Mouse (Mus musculus): ENCODE results near the gene G6pc.
"Not testable (repeated sequence)": the region's sequence is repeated elsewhere in the genome, so short reads cannot be mapped to it uniquely, and the experiment has no call there.

G6pc gene

DNA sequence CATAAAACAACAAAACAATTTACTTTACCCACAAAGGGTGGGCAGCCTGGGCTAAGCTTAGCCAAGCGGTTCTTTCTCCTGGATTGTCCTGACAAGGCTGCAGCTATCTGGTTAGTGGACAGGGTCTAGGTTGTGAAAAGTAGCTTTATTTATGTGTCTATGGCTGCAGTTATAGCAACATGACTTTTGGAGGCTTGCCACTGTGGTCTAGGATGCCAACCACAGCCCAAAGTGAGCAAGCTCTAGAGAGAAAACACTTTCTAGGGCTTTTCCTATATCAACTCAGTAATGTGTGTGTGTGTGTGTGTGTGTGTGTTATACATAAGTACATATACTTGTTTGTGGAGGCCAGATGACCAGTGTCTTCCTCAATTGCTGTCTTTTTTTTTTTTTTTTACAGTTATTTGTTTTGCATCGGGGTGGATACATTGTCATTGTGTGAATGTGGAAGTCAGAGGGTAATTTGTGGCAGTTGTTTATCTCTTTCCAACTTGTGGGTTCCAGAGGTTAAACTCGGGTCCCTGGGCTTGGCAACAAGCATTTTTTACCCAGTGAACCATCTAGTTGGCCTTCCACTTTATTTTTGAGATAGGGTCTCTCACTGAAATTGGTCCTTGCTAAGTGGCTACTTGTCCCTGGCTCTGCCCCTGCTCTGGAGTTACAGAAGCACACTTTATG is 9.7 kb upstream of the G6pc start:
- no peak for DNase-seq

DNA sequence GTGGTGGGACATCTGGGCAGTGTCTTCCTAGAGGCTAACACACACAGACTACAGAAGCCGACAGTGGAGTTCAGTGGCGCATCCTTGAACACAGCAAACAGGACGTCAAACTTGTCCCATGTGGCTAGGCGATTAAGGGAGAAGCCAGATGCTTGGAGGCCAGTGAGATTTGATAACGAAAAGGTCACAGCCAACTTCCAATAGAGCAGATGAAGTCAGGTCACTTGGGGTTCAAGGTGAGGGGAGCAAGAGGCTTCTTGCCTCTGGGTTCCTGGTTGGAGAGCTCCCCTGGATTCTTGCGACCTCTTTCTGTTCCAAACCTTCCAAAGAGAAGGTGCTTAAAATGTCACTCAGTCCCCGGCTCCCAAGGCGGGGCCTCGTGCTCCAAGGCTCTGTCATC is 7.6 kb upstream of the G6pc start:
- no peak for DNase-seq

DNA sequence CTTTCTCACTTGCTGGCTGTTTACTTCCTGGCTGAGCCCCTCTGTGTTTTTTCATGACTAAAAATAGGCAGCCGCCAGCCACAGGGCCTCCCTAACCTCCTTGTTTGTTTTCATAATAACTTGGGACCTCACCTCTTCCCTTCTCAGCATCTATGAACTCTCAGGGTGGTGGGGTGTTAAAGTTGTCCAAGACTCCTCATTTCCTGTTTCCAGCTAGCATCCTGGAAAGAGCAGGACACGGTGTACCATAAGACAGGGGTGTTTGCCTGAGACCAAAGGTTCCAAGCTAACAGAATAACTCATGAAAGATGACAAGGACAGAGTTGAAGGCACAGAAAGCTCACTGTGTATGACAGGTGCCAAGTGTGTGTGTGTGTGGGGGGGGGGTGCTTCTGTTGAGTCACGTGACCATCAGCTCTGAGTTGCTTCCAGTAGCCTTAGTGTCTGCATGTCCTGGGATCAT is 6.7 kb upstream of the G6pc start:
- no peak for DNase-seq

DNA sequence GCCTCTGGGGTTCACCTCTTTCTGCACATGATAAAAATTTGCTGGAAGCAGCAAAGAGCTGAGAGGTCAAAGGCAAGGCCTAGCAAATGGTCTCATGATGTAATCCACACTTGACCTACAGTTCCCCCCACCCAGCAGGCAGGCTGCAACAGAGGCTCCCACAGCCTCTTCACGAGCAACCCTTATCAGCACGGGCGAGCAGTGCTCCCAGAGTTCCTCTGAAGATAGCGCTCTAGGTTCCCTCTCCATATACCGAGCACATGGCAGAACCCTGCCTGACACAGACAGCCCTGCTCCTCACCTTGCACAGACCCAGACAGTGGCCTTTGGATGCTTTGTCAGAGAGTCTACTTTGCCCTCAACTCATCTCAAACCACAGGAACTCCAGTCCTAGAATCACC is 2.8 kb upstream of the G6pc start:
- no peak for DNase-seq

DNA sequence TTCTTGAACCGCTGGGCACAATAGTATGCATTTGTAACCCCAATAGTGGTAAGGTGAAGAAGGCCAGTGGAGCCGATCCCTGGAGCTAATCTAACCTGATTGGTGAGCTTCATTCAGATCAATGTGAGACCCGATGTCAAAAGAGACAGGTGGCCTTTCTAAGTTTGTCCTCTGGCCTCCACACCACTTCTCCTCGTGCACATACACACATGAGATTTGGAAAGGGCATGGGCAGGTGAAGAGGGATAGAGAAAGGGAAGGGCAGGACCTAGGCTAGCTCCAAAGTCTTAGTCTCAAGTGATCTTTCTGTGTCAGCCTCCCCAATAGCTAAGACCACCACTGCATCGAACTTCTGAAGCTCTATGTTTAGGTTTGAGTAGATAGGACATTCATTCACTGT is 2.8 kb downstream of the G6pc start:
- DNase-seq: no peak

DNA sequence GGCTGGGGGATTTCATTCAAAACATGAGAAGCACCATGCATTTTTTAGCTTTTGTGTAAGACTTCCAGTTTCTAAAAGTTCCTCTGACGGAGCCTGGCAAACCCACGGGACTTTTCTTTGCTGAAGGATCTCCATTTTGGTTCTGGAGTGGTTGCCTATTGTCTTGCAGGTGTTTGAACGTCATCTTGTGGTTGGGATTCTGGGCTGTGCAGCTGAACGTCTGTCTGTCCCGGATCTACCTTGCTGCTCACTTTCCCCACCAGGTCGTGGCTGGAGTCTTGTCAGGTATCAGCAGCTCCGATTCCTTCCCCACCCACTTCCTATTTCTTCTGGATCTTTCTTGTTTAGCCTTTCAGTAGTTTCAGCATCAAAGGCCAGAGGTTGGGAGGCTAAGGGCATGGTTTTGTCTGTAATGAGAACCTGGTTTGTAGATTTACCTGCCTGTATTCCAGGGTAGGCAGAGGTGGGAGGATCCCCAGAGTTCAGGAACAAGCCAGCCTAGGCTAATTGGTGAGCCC is 7.1 kb downstream of the G6pc start:
- no peak for DNase-seq

DNA sequence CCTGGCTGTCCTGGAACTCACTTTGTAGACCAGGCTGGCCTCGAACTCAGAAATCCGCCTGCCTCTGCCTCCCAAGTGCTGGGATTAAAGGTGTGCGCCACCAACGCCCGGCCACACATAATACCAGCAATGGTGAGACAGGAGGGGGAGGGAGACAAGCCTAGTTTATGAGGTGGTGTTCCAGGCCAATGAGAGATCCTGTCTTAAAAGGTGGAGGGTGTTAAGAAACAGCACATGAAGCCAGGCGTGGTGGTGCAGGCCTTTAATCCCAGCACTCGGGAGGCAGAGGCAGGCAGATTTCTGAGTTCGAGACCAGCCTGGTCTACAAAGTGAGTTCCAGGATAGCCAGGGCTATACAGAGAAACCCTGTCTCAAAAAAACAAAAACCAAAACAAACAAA is 10.8 kb downstream of the G6pc start:
- not testable (repeated sequence) for DNase-seq

DNA sequence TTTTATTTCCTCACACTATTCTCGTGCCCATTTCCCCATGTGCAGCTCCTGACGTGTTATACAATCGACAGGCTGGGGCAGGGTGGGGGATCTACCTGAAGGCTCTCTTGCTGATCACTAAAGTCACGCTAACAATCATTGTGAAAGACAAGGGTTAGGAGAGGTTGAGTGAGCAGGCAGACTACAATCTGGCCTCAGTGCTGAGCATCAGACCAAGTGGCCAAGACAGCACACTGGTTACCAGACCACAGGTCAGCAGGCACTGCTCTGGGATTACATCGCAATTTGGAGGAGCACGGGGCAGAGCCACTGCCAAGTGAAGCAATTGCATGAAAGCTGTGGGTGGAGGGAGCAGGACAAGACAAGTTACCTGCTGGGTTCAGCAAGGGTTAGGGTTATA is 11.6 kb downstream of the G6pc start:
- DNase-seq: no peak

DNA sequence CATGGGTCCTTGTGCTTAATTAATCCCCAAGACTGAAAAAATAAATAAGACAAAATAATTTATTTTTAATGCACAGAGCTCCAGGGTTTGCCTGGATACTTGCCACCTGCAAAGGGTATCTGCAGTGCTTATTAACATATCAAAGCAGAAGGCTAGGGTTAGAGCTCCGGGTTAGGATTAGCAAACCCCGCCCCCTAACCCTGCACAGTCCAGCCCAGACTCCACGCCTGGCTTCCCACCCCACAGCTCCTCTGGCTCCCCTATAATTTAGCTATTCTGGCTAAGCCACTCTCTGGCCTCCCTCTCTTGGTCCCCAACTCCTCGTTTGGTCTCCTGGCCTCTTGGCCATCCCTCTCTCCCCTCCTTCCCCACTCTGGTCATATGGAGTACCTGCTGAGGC is 14.5 kb downstream of the G6pc start:
- DNase-seq: no peak

DNA sequence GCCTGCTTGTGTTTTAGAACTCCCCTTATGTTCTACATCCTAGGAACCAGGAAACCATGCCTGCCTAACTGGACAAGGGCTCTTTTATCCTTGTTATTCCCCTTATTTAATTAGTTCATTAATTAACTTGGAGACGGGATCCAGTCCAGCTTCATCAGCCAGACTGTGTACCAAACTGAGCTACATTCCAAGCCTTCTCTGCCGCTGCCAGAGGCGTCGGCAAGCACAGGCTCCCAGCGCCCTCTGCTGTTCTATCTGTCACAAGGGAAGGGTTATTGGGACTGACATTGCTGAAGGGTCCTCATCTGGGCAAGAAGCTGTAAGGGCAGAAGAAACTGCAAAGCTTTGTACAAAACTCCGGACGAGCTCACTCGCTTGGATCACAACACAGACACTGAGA is 27.7 kb downstream of the G6pc start:
- peak; percentile 56 to 64 for DNase-seq

DNA sequence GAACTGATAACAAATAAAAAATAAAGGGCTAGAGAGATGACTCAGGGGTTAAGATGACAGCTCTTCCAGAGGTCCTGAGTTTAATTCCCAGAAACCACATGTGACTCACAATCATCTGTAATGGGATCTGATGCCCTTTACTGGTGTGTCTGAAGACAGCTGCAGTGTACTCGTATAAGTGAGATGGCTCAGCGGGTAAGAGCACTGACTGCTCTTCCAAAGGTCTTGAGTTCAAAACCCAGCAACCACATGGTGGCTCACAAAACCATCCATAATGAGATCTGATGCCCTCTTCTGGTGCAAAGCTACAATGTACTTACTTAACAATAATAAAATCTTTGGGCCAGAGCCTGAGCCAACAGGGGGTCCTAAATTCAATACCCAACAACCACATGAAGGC is 47.9 kb downstream of the G6pc start:
- no peak for DNase-seq

DNA sequence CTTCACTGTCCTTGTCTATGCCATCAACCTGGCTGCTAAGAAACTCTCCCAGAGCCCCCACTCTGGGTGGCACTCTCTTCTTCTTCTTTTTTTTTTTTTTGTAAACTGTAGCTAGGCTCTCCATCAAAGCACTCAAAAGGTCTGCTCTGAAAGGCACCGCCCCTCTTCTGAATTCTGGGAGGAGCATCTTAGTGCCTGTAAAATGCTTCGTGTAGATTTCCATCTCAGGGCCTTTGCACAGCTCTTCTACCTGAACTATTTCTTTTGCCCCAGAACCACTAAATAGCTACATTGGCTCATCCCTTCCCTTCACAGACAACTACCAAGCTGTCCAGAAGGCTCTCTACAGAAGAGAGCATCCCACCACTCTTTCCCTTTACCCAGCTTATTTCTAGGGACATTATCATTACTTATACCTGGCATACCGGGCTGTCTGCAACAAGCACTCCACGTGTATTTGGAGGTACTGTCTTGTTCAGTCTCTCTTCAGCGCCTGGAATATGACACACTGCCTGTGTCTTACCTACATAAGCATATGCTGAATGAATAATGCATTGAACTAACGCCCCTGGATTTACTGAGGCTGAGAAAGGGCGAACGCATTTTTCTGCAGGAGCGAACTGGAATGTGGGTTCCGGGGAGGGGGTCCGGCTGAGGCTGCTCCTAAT is 49.2 kb downstream of the G6pc start:
- no peak for DNase-seq

DNA sequence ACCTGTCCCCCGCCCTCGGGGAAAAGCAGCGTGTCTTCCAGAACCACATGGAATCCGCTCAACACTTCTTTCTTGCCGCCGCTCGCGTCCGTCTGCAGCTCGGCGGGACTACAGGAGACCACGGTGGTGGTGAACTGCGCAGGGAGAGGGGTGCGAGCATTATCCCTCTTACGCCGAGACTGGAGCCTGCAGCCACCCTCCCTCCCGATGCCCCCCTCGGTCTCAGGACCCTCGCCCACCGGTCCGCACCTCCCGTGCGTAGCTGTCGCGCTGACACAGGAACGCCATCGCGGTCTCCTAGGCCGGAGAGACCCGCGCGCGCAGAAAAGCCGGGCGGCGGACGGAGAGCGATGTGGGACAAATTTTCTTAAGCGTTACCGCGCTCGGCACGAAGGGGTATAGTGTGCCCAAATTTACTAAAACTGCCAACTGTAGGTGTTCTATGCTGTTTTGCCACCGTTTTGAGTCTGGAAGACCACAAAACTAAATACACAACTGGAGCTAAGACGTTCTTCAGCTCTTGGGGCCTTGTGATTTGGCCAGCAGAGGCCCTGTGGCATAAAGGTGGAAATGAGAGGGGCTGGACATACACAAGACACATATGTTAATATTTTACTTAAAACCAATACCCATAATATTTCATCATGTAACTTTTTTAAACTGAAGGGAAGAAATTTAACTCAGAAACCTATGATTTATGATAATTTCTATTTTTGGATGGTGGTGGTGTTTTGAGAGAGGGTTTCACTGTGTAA is 49.9 kb downstream of the G6pc start, which contains the start of gene Aarsd1:
Gene Aarsd1, minus strand, starts transcription at position 515 of the 755 bp plus-strand sequence.
- DNase-seq: peak; percentile 85 to 94

DNA sequence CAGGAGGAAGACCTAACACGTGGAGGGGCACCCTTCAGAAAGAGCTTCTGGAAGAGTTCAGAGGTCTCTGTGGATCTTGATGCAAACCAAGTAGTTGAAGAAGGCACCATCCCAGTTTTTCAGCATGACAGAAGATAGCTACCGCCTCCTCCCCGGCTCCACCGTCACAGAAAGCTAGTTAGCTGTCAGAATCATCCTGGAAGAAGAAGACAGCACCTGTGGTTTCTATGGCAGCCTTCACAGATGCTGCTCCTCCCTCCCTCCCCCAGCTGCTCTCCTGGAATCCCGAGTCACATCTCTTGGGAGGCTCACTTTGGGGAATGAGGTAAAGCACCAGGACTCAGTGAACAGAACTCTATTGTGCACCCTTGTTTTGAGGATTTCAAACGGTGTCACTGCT is 51.6 kb downstream of the G6pc start:
- DNase-seq: no peak

DNA sequence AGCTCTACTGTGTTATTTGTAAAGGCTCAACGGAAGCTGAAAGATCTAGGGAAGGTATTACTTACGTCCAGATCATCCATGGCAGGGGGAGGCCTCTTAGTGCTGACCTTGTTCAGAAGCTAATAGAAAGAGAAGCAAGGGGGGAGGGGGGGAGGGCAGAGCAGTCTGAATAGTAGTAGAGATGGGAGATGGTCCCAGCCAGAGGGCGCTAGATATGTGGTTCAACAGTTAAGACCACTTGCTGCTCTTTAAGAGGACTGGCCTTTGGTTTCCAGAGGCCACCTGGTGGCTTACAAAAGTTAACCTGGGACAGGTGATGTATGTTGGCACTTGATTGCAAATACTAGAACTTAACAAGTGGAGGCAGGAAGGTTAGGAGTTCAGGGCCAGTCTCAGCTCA is 52.2 kb downstream of the G6pc start:
- DNase-seq: no peak

DNA sequence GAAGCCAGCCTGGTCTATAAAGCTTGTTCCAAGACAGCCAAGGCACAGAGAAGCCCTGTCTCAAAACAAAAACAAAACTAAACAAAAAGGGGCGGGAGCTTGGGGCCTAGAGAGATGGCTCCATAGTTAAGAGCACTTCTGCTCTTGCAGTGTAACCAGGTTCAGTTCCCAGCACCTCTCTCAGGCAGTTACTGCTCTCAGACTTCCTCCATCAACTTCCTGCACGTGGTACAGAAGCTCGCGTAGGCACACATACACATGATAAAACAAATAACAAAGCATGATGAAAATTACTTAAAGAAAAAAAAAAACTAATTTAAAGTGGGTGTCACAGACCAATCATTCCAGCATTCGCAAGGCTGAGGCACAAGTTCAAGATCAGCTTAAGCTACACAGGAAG is 52.8 kb downstream of the G6pc start:
- DNase-seq: no peak

DNA sequence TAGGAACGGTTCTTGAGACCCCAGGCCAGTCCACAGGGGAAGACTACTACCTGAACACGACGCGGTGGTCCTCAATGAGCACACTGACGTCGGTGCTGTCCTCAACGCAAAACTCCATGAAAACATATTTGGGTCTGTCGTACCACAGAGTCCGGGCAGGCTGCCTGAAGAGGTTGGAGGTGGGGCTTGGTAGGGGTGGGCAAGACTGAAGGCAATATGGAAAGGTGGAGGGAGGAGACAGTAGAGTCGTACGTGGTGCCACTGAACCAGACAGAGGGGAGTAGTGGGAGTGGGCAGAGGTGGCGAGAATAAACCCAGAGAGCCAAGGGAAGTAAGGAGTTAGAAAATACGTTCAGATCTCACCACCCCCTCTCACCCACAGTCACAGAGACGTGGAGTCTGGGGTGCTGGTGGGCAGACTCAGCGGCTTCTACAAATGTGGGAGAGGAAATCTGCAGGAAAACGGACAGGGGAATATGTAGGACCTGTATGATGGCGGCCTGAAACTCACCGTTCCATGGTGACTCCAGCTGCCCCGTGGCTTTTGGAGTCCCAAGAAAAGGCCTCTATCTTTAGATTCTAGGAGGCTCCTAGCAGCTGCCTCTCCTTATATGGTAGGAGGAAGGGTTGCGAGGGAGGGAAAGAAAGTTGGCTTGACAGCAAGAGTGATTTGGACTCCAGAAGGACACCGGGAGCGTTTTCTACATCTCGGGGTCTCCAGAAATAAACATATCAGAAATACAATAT is 56.9 kb downstream of the G6pc start, which contains the start of gene Gm27029:
Gene Gm27029, minus strand, starts transcription at position 692 of the 747 bp plus-strand sequence.
- DNase-seq: peak in 1 of 2 experiments; percentile 21

DNA sequence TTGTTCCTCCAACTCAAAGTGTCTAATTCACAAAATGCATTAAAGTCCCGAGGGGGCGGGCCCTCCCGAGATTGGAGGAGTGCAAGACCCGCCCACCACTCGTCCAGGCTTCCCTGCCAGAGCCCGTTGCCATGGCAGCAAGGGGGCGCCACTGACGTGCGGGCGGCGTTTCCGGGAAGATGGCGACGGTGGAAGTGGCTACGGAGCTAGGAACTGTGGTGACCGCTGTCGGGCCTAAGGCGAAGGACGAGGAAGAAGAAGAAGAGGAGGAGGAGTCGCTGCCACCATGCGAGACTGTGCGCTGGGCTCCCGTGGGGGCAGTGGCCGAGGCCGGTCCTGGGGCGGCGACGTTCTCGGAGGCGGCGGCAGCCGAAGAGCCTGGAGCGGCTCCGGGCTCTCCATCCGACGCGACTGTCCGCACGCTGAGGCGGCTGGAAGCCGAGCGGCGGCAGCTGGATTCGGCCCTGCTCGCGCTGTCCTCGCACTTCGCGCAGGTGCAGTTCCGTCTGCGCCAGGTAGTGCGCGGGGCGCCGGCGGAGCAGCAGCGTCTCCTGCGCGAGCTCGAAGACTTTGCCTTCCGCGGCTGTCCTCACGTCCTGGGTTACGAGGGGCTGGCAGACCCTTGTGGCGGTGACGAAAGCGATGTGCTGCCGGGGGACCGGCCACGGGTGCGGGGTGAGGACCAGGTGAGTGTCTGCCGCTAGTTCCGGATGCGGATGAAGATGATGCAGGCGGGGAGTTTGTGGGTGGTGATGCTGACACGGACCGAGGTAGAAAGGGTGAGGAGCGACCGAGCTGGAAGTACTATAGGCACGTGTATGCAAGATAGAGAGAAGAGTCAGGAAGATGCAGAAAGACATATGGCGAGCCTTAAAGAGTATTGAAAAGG is 57.8 kb downstream of the G6pc start, which contains the start of the genes Rundc1 and Ptges3l:
Gene Rundc1, plus strand, starts transcription at position 161 of the 889 bp plus-strand sequence.
Gene Ptges3l, minus strand, starts transcription at position 409 of the 889 bp plus-strand sequence.
- DNase-seq: peak; percentile 98

DNA sequence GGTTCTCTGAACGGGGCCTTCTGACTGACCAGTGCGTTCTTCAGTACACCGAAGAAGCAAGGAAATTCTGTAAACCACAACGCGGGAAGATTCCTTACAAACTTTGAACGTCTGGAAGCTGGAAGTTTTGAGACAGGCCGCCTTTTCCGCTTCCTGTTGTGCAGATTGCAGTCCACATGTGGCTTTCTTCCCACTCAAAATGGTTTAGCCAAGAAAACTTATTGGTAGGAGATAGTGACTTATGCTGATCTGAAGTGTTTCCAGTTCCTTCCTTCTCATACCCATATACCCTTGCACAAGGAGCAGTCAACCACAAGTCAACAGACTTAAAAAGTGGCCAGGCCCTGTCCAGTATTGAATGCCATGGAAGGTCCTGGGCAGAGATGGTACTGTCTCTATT is 58.8 kb downstream of the G6pc start:
- DNase-seq: no peak
